Mouse (Mus musculus): Measurements from ENCODE around the gene Ncbp2.
A peak's percentile ranks its signal among the peaks of the same experiment; 100 is the strongest.

The Ncbp2 gene

DNA sequence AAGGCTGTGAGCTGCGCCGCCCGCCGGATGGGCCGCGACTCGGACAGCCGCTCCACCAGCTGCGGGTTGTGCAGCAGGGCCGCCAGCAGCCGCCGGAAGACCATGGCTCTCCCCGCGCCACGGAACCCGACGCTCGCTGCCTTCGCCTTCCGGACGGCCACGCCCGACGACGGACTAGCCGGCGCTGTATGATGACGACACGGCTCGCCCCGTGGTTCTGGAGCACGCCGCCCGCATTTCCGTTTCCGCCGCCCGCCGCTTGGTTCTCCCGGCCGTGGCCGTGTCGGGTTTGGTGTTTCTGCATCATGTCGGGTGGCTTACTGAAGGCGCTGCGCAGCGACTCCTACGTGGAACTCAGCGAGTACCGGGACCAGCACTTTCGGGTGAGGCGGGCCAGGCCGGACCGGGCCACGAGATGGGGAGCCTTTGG lies at the start of gene Ncbp2, which contains the start of gene 0610012G03Rik:
Gene Ncbp2, plus strand, starts transcription at position 169 of the 430 bp plus-strand sequence.
Gene 0610012G03Rik, minus strand, starts transcription at position 150 of the 430 bp plus-strand sequence.
- ATAC-seq (ENCODE audit: insufficient number of reproducible peaks, low FRiP score, low TSS enrichment), result peak; percentile 77

DNA sequence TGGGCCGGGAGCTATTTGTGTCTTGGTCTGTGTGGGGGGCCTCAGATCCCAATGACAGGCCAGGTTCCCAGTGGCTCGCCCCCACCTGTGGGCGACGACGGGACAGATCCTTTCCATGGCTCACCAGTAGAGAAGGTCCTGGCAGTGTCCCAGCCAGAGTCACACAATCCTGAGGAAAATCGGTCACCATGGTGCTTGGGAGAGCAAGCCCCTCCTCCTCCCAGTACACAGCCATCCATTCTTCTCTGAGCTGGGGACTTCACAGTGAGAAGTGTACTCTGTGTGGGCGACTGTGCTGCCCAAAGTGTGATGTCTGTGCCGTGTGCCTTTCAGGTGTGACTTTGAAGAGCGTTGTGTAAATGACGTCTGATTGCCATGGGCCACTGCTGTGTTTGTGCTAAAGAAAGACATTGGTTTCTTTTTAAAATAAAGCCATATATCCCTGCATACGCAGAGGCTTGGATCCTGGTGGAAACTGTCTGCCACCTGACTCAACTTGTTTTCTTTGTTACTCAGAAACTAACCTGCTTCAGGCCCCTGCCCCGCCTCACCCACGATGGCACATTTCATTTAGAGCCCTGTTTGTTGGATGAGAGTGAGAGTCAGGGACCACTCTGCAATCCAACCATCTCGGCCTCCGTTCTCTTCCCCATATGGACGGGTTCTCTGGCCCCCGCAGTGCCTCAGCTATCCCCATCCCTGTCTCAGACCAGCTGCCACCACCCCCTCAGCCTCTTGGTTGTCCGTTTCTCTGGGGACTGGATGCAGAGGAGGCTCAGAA lies 49.6 kb upstream of the Ncbp2 start:
- no peak for ATAC-seq (ENCODE audit: insufficient number of reproducible peaks, low FRiP score, low TSS enrichment)

DNA sequence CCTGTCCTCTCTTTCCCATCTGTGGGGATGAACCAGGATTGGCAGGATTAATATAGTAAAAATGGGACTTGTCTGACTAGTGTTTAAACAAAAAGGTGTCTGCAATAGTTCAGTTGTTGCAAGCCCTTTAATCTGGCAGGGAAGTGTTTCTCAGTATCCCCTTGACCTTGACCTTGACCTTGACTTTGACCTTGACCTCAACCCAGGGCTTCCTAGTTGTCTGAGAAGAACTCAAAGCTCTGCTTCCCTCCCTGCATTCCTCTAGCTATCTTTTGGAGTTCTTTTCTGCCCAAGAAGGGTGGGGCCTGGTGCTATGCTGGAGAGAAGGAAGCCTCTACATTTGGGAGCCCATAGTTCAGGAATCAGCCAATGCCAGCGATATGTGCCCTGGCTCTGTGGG lies 46.4 kb upstream of the Ncbp2 start:
- no peak for ATAC-seq (ENCODE audit: insufficient number of reproducible peaks, low FRiP score, low TSS enrichment)

DNA sequence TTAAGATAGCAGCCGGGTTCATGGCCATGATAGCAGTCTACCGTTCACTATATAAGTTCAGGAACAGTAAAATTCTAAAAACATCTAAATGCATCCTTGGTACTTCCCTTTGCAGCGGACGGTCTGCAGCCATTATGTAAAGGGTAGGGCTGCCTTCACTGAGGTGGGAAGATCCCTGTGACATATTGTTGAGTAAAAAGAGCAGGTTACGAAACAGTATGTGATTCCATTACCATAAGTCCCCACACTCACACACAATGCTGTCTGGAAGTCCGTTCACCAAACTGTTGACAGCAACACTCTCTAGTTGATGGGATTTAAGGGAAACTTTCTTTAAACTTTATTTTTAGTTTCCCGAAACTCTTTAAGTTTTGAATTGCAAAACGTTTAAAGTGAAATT lies 45.1 kb upstream of the Ncbp2 start:
- no peak for ATAC-seq (ENCODE audit: insufficient number of reproducible peaks, low FRiP score, low TSS enrichment)

DNA sequence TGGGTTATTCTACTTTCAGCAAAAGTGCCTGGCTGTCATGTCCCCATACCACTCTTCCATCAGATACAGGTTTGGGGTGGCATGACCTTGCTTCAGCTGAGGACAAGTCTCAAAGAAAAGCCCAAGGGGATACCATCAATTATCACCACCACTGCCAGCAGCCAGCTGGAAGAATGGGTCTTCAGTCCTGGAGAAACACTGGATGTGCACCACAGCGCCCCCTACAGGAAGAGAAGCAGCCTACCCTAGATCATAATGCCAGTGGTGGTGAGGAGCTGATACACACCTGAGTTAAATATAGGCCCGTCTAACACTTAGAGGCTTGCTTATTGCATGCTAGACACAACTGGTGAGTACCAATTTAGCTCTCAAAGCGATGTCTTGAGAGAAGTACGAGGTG lies 43.0 kb upstream of the Ncbp2 start:
- no peak for ATAC-seq (ENCODE audit: insufficient number of reproducible peaks, low FRiP score, low TSS enrichment)

DNA sequence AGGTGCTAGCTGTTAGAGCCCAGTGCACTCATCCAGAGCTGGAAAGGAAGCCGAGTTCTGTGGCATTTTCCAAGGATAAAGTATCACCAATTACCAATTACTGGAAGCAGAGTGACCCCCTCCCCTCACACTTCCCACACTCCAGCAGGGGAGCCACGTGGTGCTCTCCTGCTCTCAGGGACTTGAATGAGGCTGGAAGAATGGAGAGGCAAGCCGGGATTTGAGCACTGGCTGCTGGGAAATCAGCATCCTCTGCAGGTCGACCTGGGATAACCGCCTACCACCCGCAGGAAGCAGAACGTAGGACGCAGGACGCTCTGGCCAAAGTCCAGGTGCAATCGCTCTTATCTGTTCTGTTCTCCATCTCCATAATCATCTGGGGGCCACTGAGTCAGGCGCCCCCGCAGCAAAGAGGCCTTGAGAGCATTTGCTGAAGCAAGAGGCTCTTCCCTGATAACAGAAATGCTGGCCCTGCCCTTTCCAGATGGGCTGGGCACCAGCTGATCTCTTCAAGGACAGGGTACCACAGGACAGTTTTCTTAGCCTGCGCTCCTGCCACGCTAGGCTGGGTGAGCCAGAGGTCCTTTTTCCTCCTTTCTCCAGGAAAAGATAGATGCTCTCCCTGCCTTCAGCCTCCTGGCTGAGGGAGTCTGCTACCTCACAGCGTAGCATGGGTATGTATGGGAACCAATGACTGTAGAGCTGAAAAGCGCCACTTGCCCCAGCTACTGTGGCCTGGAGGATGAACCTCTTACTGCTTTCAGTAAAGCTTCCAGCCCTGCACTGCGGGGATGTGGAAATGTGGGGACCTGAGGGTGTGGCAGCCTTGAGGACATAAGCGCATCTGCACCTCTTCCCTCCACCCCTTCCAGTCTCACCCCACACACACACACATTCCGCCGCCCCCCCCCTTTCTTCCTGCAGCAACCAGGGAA lies 42.2 kb upstream of the Ncbp2 start:
- ATAC-seq (ENCODE audit: insufficient number of reproducible peaks, low FRiP score, low TSS enrichment), result no peak

DNA sequence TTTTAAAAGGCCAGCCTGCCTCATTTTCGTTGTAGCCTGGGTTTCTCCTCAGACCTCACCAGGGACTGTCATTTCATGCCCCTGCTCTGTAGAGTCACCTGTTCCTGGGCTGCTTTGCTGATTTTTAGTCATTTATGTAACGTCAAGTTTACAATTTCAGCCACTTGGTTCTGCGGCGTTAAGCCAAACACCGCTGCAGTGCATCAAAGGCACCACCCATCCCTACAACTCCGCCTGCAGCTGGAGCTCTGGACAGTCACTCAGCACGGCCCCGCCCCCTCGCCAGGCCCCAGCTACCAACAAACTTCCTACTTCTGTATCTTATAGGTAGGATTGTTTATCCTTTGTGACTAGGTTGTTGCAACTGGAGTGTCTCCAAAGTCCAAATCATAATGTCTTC lies 41.4 kb upstream of the Ncbp2 start:
- ATAC-seq (ENCODE audit: insufficient number of reproducible peaks, low FRiP score, low TSS enrichment), result no peak

DNA sequence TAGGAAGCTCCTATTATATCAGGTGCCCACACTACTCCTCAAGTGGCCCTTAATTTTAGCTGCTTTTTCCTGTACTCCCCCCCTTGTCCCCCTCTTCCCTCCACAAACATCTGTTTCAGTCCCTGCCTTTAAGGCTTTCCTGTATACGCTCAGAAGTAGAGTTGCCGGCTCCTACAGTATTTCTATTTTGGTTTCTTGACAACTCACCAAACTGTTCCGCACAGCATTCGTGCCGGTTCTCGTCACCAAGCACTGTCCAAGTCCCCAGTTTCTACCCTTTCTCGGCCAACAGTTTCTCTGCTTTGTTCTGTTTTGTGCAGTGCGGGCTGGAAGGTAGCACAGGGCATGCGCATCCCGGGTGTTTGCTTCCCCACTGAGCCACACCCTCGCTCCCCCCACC lies 39.4 kb upstream of the Ncbp2 start:
- no peak for ATAC-seq (ENCODE audit: insufficient number of reproducible peaks, low FRiP score, low TSS enrichment)

DNA sequence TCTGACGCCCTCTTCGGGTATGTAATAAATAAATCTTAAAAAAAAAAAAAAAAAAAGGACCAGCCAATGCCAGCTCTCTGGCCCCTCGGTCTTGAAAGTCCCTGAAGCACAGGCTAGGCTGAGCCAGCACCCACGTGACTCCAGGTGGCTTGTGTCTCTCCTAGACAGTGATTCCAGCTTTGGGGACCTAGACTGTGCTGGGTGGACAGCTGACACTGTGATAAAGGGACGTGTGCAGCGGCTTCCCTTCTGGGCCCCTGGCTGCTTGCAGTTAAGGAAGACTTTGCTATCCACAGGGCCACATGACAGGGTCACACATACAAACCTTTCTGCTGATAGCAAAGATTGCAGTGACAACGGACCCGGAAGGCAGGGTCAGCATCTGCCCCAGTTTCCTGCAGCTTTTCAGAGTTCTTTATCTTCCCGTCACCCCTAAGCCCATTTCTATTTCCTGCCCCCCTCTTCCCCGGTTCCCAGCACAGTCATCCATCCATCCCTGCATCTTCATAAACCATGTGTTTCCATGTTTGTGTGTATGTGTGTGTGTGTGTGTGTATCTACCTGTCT lies 37.9 kb upstream of the Ncbp2 start:
- no peak for ATAC-seq (ENCODE audit: insufficient number of reproducible peaks, low FRiP score, low TSS enrichment)

DNA sequence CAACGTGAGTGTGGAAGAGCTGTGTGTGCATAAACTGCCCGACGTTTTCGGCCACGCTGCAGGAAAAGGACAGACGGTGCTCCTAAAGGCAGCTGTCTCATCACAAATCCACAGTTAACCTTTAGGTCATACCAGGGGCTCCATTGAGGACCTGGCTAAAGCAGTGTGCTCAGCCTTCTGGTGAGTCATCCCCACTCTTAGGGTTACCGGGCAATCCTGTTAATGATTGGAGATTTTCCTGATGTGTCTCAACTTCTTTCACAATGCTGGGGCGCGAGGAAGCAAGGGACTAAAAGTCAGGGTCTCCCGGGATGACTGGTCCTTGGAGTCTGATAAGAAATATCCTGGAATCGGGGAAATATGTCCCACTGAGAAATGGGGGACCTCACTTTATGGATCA lies 30.5 kb upstream of the Ncbp2 start:
- peak; percentile 45; the same call in 1 of the 2 replicates for ATAC-seq (ENCODE audit: insufficient number of reproducible peaks, low FRiP score, low TSS enrichment)

DNA sequence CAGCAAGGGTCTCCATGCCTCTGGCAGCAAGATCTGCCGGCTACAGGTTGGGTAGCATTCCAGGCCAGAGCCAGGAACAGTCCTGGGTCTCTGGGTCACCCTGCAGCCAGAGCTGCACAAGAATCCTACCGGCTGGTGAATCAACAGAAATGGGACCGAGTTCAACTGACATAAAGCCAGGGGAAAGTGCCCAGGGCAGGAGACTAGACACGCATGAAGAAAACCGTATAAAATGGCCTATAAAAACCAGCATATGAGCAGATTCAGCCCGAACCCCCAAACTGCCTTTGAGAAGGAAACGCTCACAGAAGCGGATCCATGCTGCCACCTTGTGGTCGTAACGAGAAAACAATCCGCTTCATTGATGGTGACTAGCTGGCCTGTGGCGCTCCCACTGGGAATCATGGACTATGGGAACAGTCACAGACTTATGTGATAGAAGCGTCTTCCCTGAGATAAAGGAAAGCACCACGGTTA lies 30.0 kb upstream of the Ncbp2 start:
- ATAC-seq (ENCODE audit: insufficient number of reproducible peaks, low FRiP score, low TSS enrichment), result peak; percentile 78

DNA sequence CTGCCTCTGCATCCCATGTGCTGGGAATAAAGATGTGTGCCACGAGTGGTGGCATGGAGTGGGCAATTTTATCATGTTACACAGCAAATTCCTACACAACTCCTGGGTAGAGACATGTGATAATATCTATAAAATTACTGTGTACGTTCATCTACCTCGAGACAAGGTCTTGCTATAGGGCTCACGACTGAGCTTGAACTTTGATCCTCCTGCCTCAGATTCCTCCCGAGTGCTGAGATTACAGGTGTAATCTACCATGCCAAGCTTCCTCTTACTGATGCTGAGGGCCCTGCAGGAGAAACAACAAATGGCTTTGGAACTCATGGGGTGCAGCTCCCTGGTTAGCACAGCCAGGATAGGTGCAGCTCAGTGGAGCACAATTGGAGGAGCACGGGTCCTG lies 23.9 kb upstream of the Ncbp2 start:
- ATAC-seq (ENCODE audit: insufficient number of reproducible peaks, low FRiP score, low TSS enrichment), result no peak

DNA sequence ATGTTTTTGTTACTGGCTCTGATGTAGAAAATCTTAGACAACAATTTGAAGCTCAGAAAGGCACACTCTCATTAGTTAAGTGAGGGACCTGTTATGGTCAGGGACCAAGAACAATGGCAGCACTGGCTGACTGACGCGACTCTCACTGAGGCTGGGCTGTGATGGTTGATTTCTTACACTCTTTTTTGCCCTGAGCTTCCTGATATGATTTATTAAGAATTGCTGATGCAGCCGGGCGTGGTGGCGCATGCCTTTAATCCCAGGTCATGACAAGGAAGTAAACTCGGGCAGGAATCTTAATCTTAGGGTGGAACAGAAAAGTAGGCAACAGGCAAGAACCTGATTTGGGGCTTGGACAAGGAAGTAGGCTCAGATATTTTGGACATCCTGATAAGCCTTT lies 22.2 kb upstream of the Ncbp2 start:
- no peak for ATAC-seq (ENCODE audit: insufficient number of reproducible peaks, low FRiP score, low TSS enrichment)

DNA sequence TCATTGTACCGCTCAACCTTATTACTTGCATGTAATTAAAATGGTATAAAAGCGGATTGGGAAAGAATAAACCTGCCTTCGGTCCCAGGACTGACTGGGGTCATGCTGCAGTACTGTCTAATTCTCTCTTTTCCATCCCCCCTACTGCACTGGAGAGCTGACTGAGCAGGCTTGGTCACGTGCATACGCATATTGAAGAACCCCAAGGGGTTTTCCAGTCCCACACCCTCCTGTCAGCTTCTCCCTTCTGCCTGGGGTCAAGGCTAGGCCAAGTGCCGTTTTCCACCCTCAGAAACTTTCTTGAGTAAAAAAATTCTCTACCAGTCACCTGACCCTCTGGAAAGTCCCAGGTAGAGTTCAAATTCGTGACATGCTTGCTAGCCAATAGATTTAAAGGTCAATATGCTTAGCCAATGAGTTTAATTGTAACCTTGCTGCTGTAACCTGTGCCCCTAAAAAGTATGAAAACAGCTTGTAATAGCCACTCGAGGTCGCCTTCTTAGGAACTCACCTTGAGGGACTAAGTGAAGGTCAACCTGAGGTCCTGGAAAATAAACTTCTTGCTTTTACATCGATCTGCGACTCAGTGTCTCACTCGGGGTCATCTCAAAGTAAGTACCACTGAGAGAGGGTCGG lies 21.6 kb upstream of the Ncbp2 start:
- ATAC-seq (ENCODE audit: insufficient number of reproducible peaks, low FRiP score, low TSS enrichment), result no peak

DNA sequence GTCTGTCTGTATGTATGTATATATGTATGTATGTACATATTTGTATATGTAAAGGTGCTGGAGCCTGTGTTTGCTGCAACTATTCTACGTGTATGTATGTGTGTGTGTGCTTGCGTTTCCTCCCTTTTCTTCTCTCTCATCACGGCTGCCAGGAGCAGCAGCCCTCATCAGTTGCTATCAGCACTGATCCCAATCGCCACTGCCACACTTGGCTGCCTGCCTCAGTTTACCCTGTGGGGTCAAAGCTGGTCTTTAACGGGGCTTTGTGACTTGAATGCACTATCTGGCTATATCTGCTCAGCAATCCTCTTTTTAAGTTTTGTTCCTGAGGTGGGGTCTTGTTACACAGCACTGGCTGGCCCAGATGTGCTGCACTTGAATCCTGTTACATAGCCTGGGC lies 20.9 kb upstream of the Ncbp2 start:
- no peak for ATAC-seq (ENCODE audit: insufficient number of reproducible peaks, low FRiP score, low TSS enrichment)

DNA sequence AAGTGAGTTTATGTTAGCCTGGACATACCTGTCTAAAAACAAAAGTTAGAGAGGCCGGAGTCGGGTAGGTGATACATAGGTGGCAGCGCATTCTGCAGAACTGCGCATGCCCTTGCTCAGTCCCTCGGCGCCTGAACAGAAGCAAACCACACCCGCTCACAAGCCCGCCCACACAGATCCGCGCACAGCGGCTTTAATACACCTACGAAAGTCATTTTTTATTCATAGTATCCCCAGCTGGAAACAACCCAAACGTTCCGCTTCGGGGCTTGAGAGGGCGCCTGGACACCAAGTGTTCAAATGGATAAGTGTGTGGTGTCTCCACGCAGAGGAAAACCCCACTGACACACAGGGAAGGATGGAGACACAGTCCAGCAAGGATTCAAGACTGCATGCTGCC lies 17.0 kb upstream of the Ncbp2 start:
- no peak for ATAC-seq (ENCODE audit: insufficient number of reproducible peaks, low FRiP score, low TSS enrichment)

DNA sequence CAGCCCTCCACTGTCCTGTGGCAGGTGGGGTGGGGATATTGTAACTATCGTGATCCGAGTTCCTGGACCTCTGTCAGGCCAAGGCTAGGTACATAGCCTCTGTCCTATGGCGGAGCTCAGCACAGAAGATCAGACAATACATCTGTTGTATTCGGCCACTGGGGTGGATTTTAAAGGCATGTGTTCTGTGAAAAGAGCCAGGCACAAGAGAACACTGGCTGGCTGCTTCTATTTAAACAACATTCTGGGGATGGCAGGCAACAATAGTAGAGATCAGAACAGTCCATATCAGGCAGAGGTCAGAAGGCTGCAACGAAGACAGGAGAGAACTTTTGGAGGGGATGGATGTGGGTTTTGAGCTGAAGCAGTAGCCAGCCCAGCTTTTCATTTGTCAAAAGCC lies 16.1 kb upstream of the Ncbp2 start:
- no peak for ATAC-seq (ENCODE audit: insufficient number of reproducible peaks, low FRiP score, low TSS enrichment)

DNA sequence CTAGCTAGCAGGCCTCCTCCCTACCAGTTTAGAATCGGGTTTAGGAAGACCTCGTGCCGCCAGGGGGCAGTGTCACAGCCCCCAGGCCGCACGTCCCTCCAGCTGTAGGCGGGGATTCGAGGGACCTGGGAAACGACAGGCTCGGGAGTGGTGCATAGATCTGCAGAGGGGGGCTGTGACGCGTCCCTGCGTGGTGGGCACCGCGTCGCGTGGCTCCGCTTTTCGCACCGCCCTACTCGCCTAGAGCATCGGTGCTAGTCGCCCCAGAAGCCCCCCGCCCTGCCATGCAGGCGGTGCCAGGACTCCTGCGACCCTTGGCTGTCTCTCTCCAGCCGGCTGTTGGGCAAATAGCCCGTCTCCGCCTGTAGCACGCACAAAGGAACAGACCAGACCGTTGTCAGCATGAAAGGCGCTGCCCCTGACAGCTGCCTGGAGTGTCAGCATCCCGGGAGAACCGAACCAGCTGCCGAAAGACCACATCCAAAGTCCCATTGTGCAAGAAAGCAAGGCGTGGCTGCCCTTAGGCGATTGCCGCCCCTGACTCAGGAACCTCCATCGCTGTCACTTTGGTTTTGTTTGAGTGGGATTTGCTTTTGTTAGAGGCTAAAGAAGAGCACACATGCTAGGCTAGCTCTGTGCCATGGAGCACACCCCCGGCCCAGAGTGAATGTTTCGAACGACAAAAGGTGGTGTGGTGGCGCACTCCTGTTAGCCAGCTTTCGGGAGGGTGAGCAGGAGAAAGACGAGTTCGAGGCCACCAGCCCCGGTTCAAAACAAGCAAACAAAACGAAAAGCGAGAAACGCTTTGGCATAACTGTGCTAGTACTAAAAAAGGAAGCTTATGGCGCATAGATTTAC lies 15.2 kb upstream of the Ncbp2 start:
- peak; percentile 90 for ATAC-seq (ENCODE audit: insufficient number of reproducible peaks, low FRiP score, low TSS enrichment)

DNA sequence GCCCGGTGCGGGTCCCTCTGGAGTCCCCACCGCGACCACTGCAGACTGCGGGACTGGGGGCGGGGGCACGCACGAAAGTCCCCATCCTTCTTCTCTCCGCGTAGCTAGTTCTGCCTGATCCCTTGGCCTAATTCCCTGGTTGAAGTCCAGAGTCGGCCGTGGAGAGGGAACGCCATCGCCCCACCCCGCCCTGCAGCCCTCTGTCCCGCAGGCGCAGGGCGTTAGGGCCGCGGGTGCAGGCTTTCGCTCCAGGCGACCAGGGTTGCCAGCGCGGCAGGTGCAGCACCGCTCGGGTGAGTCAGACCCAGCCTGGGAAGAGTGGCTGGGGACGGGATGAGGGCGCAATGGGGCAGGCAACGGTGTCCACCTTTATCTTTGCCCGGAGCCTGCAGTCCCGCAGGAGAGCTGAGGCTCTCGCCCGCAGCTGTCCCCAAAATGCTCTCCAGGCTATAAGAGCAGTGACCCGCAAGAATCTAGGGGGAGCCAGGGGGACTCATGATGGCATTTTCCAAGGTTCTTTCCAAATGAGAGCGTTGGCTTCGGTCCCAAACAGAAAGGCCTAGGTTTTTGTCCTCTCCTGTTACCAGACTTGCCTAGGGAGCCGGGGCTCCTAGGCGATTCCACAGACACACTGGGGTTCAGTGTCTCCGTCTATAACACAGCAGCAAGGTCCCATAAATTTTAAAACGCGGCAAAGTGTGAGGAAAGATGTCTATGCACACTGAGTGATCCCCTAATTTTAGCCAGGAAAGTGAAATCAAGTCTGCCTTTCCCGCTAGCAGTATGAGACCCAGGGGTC lies 14.4 kb upstream of the Ncbp2 start, which contains the start of gene Pigz:
Gene Pigz, plus strand, starts transcription at position 101 of the 799 bp plus-strand sequence.
- ATAC-seq (ENCODE audit: insufficient number of reproducible peaks, low FRiP score, low TSS enrichment), result peak; percentile 59

All from cerebellum, adult (tissue).